Mouse (Mus musculus): Measurements from ENCODE around the gene Dleu7.

DNA sequence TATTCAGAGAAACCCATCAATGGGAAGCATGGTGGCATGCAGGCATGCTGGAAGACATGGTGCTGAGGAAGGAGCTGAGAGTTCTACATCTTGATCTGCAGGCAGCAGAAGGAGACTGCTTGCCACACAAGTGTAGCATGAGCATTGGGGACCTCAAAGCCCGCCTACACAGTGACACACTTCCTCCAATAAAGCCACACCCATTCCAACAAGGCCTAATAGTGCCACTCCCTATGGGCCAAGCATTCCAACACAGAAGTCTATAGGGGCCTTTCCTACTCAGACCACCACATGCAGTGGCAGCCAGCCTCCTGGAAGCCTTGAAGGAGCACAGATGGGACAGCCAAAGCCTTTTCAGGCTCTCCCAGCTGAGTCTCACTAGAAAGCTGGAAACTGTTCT, 46.3 kb upstream of the Dleu7 start:
- TF ChIP-seq CTCF (IDR thresholded peaks at IDR 0.05; ENCODE audit: borderline replicate concordance, insufficient read depth, low read depth, low read length) (no peak), POLR2A (IDR thresholded peaks at IDR 0.05; ENCODE audit: borderline replicate concordance, insufficient read depth, low read length) (no peak)
